Mouse (Mus musculus): Measurements from ENCODE around the gene Pard3b.

- TF ChIP-seq CTCF (IDR thresholded peaks at IDR 0.05; ENCODE audit: low read depth) (no peak), EP300 (optimal IDR thresholded peaks at IDR 0.05) (no peak)
These were observed 690.2 kb downstream of the Pard3b start for GRCm38 (mm10) chr1:62328808-62329207.
